Mouse (Mus musculus): ENCODE results near the gene Myo5a. TPM values are rescaled to one million over a fixed set of nuclear protein-coding genes. Genes with fewer than 3 reads are reported as not detected.
A peak's percentile ranks its signal among the peaks of the same experiment; 100 is the strongest.

Gene Myo5a
- polyA plus RNA-seq, 1 experiment from 2014 or later: 8.2 TPM

DNA sequence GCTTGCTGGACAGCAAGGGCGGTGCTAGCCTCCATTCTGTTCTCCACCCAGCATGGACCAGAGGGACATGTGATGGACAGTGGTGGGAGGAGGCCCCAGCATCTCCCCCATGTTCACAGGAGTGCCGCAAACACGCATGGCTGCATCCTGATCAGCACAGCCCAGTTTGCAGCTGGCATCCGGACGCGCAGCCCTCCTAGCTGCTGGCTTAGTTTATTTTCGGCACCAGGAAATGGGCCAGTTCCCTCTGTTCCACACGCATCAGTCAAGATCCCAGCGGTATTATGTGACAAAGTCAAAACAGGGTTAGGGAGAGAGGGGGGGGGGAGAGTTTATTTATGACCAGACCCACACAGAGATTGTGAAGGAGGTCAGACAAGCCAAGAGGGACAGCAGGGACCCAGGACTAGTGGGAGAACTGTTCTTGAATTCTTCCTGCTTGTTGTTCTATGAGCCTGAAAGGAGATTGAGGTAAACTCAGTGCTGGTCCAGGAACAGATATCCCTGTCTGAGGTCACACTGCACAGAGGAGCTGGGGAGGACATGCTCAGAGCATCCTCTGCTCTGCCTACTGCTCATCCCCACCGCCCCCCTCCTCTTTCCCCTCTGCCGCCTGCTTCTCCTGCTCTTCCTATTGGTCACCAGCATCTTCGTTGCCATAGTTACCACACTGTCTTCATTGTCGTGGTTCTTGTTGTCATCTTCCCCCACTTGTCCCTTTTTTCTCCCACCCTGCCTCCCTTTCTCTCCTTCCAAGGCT is 183.6 kb downstream of the Myo5a start:
- Histone ChIP-seq H3K4me3 (no peak overlapping the region), H3K4me1 (peaks cover 11% of the 10 kb centered on the region), H3K36me3 (no peaks in the 10 kb centered on the region), H3K4me2 (no peak overlapping the region), H3K27me3 (replicated peaks) (no peaks in the 10 kb centered on the region), H3K9me3 (no peaks in the 10 kb centered on the region), H3K9ac (no peak overlapping the region), H3K27ac (replicated peaks) (no peak overlapping the region)
- no peak for ATAC-seq (ENCODE audit: extremely low read depth, insufficient number of reproducible peaks, low FRiP score, low TSS enrichment)
- 51% methylated on average over 13 of the region's 13 CpGs for WGBS

DNA sequence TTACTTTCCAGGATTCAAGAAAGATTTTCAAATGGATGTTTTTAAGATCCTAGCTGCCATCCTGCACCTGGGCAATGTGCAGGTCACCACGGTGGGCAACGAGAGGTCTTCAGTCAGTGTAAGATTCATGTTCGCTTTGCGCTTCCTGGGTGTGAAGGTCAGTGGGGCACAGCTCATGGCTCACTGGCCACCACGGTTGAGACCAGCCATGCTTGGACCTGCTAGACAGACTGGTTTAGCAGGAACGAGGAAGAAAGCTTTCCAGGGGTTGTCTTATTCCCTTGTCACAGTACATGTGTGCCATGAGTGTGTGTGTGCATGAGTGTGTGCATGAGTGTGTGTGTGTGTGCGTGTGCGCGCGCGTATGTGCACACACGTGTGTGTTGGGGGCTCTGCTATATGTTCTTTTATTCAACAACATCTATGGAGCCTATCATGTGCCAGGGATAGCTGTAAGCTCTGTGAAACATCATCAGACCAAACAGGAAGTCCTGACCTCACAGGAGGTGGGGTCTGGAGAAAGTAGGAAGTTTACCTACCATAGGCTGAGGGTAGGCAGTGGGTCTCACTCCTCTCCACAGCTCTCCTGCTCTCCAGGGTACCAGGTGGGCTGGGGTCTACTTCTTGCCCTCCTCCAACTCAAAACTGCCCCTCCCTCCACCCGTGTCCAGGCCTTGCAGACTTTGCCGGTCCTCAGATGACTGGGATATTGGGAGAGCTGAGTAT is 185.2 kb downstream of the Myo5a start:
- Histone ChIP-seq H3K36me3 (no peaks in the 10 kb centered on the region), H3K27ac (replicated peaks) (no peak overlapping the region), H3K4me2 (no peak overlapping the region), H3K9me3 (0 out of 2 replicates have a peak, but pooled peaks cover 2% of the 10 kb centered on the region), H3K4me1 (peaks cover 12% of the 10 kb centered on the region), H3K27me3 (replicated peaks) (no peaks in the 10 kb centered on the region), H3K4me3 (no peak overlapping the region), H3K9ac (no peak overlapping the region)
- no peak for ATAC-seq (ENCODE audit: extremely low read depth, insufficient number of reproducible peaks, low FRiP score, low TSS enrichment)
- 84% methylated on average over 14 of the region's 14 CpGs for WGBS

- WGBS: 63% methylated on average over 4 of the region's 4 CpGs
- H3K4me2 ChIP-seq: no peak overlapping the region
- no peak for ATAC-seq (ENCODE audit: extremely low read depth, insufficient number of reproducible peaks, low FRiP score, low TSS enrichment)
- H3K27me3 ChIP-seq (replicated peaks): no peaks in the 10 kb centered on the region
- no peaks in the 10 kb centered on the region for H3K36me3 ChIP-seq
- H3K9me3 ChIP-seq: 0 out of 2 replicates have a peak, but pooled peaks cover 2% of the 10 kb centered on the region
- no peak overlapping the region for H3K4me3 ChIP-seq
- H3K9ac ChIP-seq: no peak overlapping the region
- H3K4me1 ChIP-seq: peaks cover 15% of the 10 kb centered on the region
- H3K27ac ChIP-seq (replicated peaks): no peak overlapping the region
Measured at GRCm38 (mm10) chr9:75258792-75259191, 188.0 kb downstream of the Myo5a start.

- Histone ChIP-seq H3K4me1 (peaks cover 6% of the 10 kb centered on the region; the same call in 1 of the 2 replicates), H3K9me3 (0 out of 2 replicates have a peak, but pooled peaks cover 2% of the 10 kb centered on the region), H3K9ac (no peak overlapping the region), H3K4me3 (no peak overlapping the region), H3K4me2 (no peak overlapping the region), H3K36me3 (no peaks in the 10 kb centered on the region), H3K27me3 (replicated peaks) (no peaks in the 10 kb centered on the region), H3K27ac (replicated peaks) (no peak overlapping the region)
- ATAC-seq (ENCODE audit: extremely low read depth, insufficient number of reproducible peaks, low FRiP score, low TSS enrichment): no peak
- WGBS: 82% methylated on average over 4 of the region's 4 CpGs
Measured at GRCm38 (mm10) chr9:75259656-75260055, 188.8 kb downstream of the Myo5a start.

- Histone ChIP-seq H3K4me3 (no peak overlapping the region), H3K9ac (peak overlapping the region; percentile 19; the same call in 1 of the 2 replicates), H3K27me3 (replicated peaks) (no peaks in the 10 kb centered on the region), H3K9me3 (0 out of 2 replicates have a peak, but pooled peaks cover 2% of the 10 kb centered on the region), H3K27ac (replicated peaks) (no peak overlapping the region), H3K4me1 (peaks cover 6% of the 10 kb centered on the region; the same call in 1 of the 2 replicates), H3K36me3 (no peaks in the 10 kb centered on the region), H3K4me2 (no peak overlapping the region)
- 34% methylated on average over 8 of the region's 8 CpGs for WGBS
- ATAC-seq (ENCODE audit: extremely low read depth, insufficient number of reproducible peaks, low FRiP score, low TSS enrichment): no peak
Measured at GRCm38 (mm10) chr9:75261332-75261872, 190.6 kb downstream of the Myo5a start.

DNA sequence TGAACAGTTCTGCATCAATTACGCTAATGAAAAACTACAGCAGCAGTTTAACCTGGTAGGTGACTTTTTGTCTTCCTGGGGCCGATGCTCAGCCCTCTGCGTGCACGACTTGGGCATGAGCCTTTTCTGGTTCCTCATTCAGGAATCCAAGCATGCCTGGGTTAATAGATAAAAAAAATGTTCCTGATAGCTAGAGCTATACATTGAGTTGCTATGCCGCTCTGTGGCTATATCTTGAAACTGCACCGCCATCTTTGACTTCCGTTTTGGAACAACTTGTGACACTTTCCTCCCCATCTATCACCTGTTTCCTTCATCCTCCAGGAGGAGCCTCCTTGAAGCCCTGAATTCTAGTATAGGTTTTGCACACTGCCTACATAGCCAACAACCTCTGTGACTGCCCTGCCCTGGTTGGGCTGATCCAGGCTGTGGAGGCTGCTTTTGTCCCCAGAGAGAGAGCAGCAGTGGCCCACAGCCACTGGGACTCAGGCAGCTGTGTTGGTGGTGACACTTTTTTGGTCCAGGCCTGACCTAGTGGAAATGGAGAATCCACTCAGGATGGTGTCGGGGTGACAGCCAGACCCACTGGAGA is 191.5 kb downstream of the Myo5a start:
- no peak overlapping the region for H3K4me3 ChIP-seq
- 67% methylated on average over 8 of the region's 8 CpGs for WGBS
- H3K4me2 ChIP-seq: no peak overlapping the region
- H3K27me3 ChIP-seq (replicated peaks): no peaks in the 10 kb centered on the region
- no peak overlapping the region for H3K9ac ChIP-seq
- no peak for ATAC-seq (ENCODE audit: extremely low read depth, insufficient number of reproducible peaks, low FRiP score, low TSS enrichment)
- H3K9me3 ChIP-seq: 0 out of 2 replicates have a peak, but pooled peaks cover 2% of the 10 kb centered on the region
- no peaks in the 10 kb centered on the region for H3K36me3 ChIP-seq
- peaks cover 6% of the 10 kb centered on the region; the same call in 1 of the 2 replicates for H3K4me1 ChIP-seq
- no peak overlapping the region for H3K27ac ChIP-seq (replicated peaks)

- 35% methylated on average over 3 of the region's 3 CpGs for WGBS
- no peak for ATAC-seq (ENCODE audit: extremely low read depth, insufficient number of reproducible peaks, low FRiP score, low TSS enrichment)
Measured at GRCm38 (mm10) chr9:75264008-75264718, 193.3 kb downstream of the Myo5a start.

GRCm38 (mm10) chr9:75267147-75267546 is 196.3 kb downstream of the Myo5a start:
- no peaks in the 10 kb centered on the region for H3K9me3 ChIP-seq
- H3K27me3 ChIP-seq (replicated peaks): no peaks in the 10 kb centered on the region
- WGBS: 77% methylated on average over 6 of the region's 6 CpGs
- no peak overlapping the region for H3K4me3 ChIP-seq
- no peaks in the 10 kb centered on the region for H3K4me1 ChIP-seq
- no peak for ATAC-seq (ENCODE audit: extremely low read depth, insufficient number of reproducible peaks, low FRiP score, low TSS enrichment)
- no peak overlapping the region for H3K27ac ChIP-seq (replicated peaks)
- H3K36me3 ChIP-seq: no peaks in the 10 kb centered on the region
- H3K4me2 ChIP-seq: no peak overlapping the region
- no peak overlapping the region for H3K9ac ChIP-seq

More at GRCm38 (mm10) chr9:75264008-75264718, 193.3 kb downstream of the Myo5a start:
- no peak overlapping the region for H3K27ac ChIP-seq (replicated peaks)
- no peak overlapping the region for H3K9ac ChIP-seq
- no peak overlapping the region for H3K4me3 ChIP-seq
- no peaks in the 10 kb centered on the region for H3K27me3 ChIP-seq (replicated peaks)
- H3K4me2 ChIP-seq: no peak overlapping the region
- H3K9me3 ChIP-seq: 0 out of 2 replicates have a peak, but pooled peaks cover 2% of the 10 kb centered on the region
- H3K4me1 ChIP-seq: peaks cover 6% of the 10 kb centered on the region; the same call in 1 of the 2 replicates
- H3K36me3 ChIP-seq: no peaks in the 10 kb centered on the region

- Histone ChIP-seq H3K9me3 (no peaks in the 10 kb centered on the region), H3K4me2 (no peak overlapping the region), H3K9ac (no peak overlapping the region), H3K27me3 (replicated peaks) (no peaks in the 10 kb centered on the region), H3K4me3 (no peak overlapping the region), H3K4me1 (no peaks in the 10 kb centered on the region), H3K27ac (replicated peaks) (no peak overlapping the region), H3K36me3 (no peaks in the 10 kb centered on the region)
- WGBS: 53% methylated on average over 6 of the region's 6 CpGs
- ATAC-seq (ENCODE audit: extremely low read depth, insufficient number of reproducible peaks, low FRiP score, low TSS enrichment): no peak
Measured at GRCm38 (mm10) chr9:75270382-75270781, 199.6 kb downstream of the Myo5a start.

- Histone ChIP-seq H3K9me3 (no peaks in the 10 kb centered on the region), H3K4me3 (no peak overlapping the region), H3K9ac (no peak overlapping the region), H3K27me3 (replicated peaks) (no peaks in the 10 kb centered on the region), H3K36me3 (no peaks in the 10 kb centered on the region), H3K4me2 (no peak overlapping the region), H3K4me1 (no peaks in the 10 kb centered on the region), H3K27ac (replicated peaks) (no peak overlapping the region)
- no peak for ATAC-seq (ENCODE audit: extremely low read depth, insufficient number of reproducible peaks, low FRiP score, low TSS enrichment)
- WGBS: 91% methylated on average over 8 of the region's 8 CpGs
Measured at GRCm38 (mm10) chr9:75271539-75271938, 200.7 kb downstream of the Myo5a start.
